Mouse (Mus musculus): ENCODE data around the gene Gps1. TPM values are rescaled to one million over a fixed set of nuclear protein-coding genes. Genes with fewer than 3 reads are reported as not detected.

Gps1 gene
- polyA plus RNA-seq (2015; fragmentation: Nextera tagmentation; extraction: Ambion mirVana): 272 and 305 TPM in 2 replicates

- peaks cover 24% of the 10 kb centered on the region for H3K36me3 ChIP-seq (ENCODE audit: control insufficient read depth, insufficient read depth, low read length)
- peak within 1 kb of the TSS; percentile 99 for H3K4me2 ChIP-seq (ENCODE audit: low read length)
- peak within 1 kb of the TSS; percentile 86 for H3K27ac ChIP-seq (ENCODE audit: low read depth, low read length)
These were observed at the start of gene Gps1, which contains the start of gene Rfng for GRCm38 (mm10) chr11:120784064-120784791. Gene Gps1, plus strand, starts transcription at chr11:120784272. Gene Rfng, minus strand, starts transcription at chr11:120784207.

GRCm38 (mm10) chr11:120736424-120736823 is 47.6 kb upstream of the Gps1 start:
- no peak for ATAC-seq
- Histone ChIP-seq H3K4me2 (ENCODE audit: low read length) (no peak overlapping the region), H3K4me1 (ENCODE audit: control insufficient read depth, insufficient read depth, low read depth, low read length) (no peaks in the 10 kb centered on the region), H3K27me3 (replicated peaks; ENCODE audit: control insufficient read depth, insufficient read depth, low read length) (peaks cover 2% of the 10 kb centered on the region; the same call in 1 of the 2 replicates), H3K36me3 (ENCODE audit: control insufficient read depth, insufficient read depth, low read length) (no peaks in the 10 kb centered on the region), H3K27ac (ENCODE audit: low read depth, low read length) (no peak overlapping the region), H3K9me3 (ENCODE audit: control insufficient read depth, low read length) (no peaks in the 10 kb centered on the region), H3K4me3 (ENCODE audit: low read length) (no peak overlapping the region), H3K9ac (ENCODE audit: low read depth, low read length) (no peak overlapping the region)
- WGBS: 81% methylated on average over 6 of the region's 6 CpGs

More at GRCm38 (mm10) chr11:120784064-120784791, at the start of gene Gps1, which contains the start of gene Rfng:
- peak within 1 kb of the TSS; percentile 93 for H3K9ac ChIP-seq (ENCODE audit: low read depth, low read length)
- H3K4me3 ChIP-seq (ENCODE audit: low read length): peak within 1 kb of the TSS; percentile 99
- no peaks in the 10 kb centered on the region for H3K9me3 ChIP-seq (ENCODE audit: control insufficient read depth, low read length)
- H3K27me3 ChIP-seq (replicated peaks; ENCODE audit: control insufficient read depth, insufficient read depth, low read length): no peaks in the 10 kb centered on the region
- peaks cover 18% of the 10 kb centered on the region for H3K4me1 ChIP-seq (ENCODE audit: control insufficient read depth, insufficient read depth, low read depth, low read length)
- WGBS: under 1% methylated on average over 73 of the region's 107 CpGs
- peak; percentile 88 for ATAC-seq

GRCm38 (mm10) chr11:120740981-120741380 is 43.1 kb upstream of the Gps1 start:
- no peaks in the 10 kb centered on the region for H3K4me1 ChIP-seq (ENCODE audit: control insufficient read depth, insufficient read depth, low read depth, low read length)
- H3K4me2 ChIP-seq (ENCODE audit: low read length): no peak overlapping the region
- WGBS: 92% methylated on average over 5 of the region's 5 CpGs
- H3K9ac ChIP-seq (ENCODE audit: low read depth, low read length): no peak overlapping the region
- no peak for ATAC-seq
- no peaks in the 10 kb centered on the region for H3K27me3 ChIP-seq (replicated peaks; ENCODE audit: control insufficient read depth, insufficient read depth, low read length)
- no peak overlapping the region for H3K27ac ChIP-seq (ENCODE audit: low read depth, low read length)
- H3K36me3 ChIP-seq (ENCODE audit: control insufficient read depth, insufficient read depth, low read length): no peaks in the 10 kb centered on the region
- no peak overlapping the region for H3K4me3 ChIP-seq (ENCODE audit: low read length)
- H3K9me3 ChIP-seq (ENCODE audit: control insufficient read depth, low read length): no peaks in the 10 kb centered on the region

GRCm38 (mm10) chr11:120744121-120744701 is 39.9 kb upstream of the Gps1 start:
- Histone ChIP-seq H3K9ac (ENCODE audit: low read depth, low read length) (no peak overlapping the region), H3K4me3 (ENCODE audit: low read length) (no peak overlapping the region), H3K36me3 (ENCODE audit: control insufficient read depth, insufficient read depth, low read length) (no peaks in the 10 kb centered on the region), H3K27me3 (replicated peaks; ENCODE audit: control insufficient read depth, insufficient read depth, low read length) (no peaks in the 10 kb centered on the region), H3K9me3 (ENCODE audit: control insufficient read depth, low read length) (no peaks in the 10 kb centered on the region), H3K27ac (ENCODE audit: low read depth, low read length) (no peak overlapping the region), H3K4me1 (ENCODE audit: control insufficient read depth, insufficient read depth, low read depth, low read length) (no peaks in the 10 kb centered on the region), H3K4me2 (ENCODE audit: low read length) (no peak overlapping the region)
- ATAC-seq: no peak
- 78% methylated on average over 7 of the region's 7 CpGs for WGBS

- Histone ChIP-seq H3K27ac (ENCODE audit: low read depth, low read length) (no peak overlapping the region), H3K9me3 (ENCODE audit: control insufficient read depth, low read length) (no peaks in the 10 kb centered on the region), H3K36me3 (ENCODE audit: control insufficient read depth, insufficient read depth, low read length) (no peaks in the 10 kb centered on the region), H3K27me3 (replicated peaks; ENCODE audit: control insufficient read depth, insufficient read depth, low read length) (no peaks in the 10 kb centered on the region), H3K9ac (ENCODE audit: low read depth, low read length) (no peak overlapping the region), H3K4me2 (ENCODE audit: low read length) (no peak overlapping the region), H3K4me3 (ENCODE audit: low read length) (no peak overlapping the region), H3K4me1 (ENCODE audit: control insufficient read depth, insufficient read depth, low read depth, low read length) (no peaks in the 10 kb centered on the region)
- ATAC-seq: no peak
- 88% methylated on average over 4 of the region's 4 CpGs for WGBS
These were observed 36.1 kb upstream of the Gps1 start for GRCm38 (mm10) chr11:120747974-120748373.

- WGBS: 61% methylated on average over 8 of the region's 8 CpGs
- H3K4me2 ChIP-seq (ENCODE audit: low read length): no peak overlapping the region
- no peak overlapping the region for H3K4me3 ChIP-seq (ENCODE audit: low read length)
- no peak overlapping the region for H3K9ac ChIP-seq (ENCODE audit: low read depth, low read length)
- H3K4me1 ChIP-seq (ENCODE audit: control insufficient read depth, insufficient read depth, low read depth, low read length): no peaks in the 10 kb centered on the region
- no peaks in the 10 kb centered on the region for H3K36me3 ChIP-seq (ENCODE audit: control insufficient read depth, insufficient read depth, low read length)
- H3K27me3 ChIP-seq (replicated peaks; ENCODE audit: control insufficient read depth, insufficient read depth, low read length): no peaks in the 10 kb centered on the region
- H3K27ac ChIP-seq (ENCODE audit: low read depth, low read length): no peak overlapping the region
- no peaks in the 10 kb centered on the region for H3K9me3 ChIP-seq (ENCODE audit: control insufficient read depth, low read length)
- ATAC-seq: no peak
These were observed 34.6 kb upstream of the Gps1 start for GRCm38 (mm10) chr11:120749430-120749829.

- H3K27ac ChIP-seq (ENCODE audit: low read depth, low read length): no peak overlapping the region
- no peaks in the 10 kb centered on the region for H3K9me3 ChIP-seq (ENCODE audit: control insufficient read depth, low read length)
- H3K4me2 ChIP-seq (ENCODE audit: low read length): no peak overlapping the region
- no peak overlapping the region for H3K9ac ChIP-seq (ENCODE audit: low read depth, low read length)
- ATAC-seq: no peak
- no peaks in the 10 kb centered on the region for H3K36me3 ChIP-seq (ENCODE audit: control insufficient read depth, insufficient read depth, low read length)
- no peaks in the 10 kb centered on the region for H3K4me1 ChIP-seq (ENCODE audit: control insufficient read depth, insufficient read depth, low read depth, low read length)
- no peaks in the 10 kb centered on the region for H3K27me3 ChIP-seq (replicated peaks; ENCODE audit: control insufficient read depth, insufficient read depth, low read length)
- H3K4me3 ChIP-seq (ENCODE audit: low read length): no peak overlapping the region
- WGBS: 75% methylated on average over 4 of the region's 4 CpGs
These were observed 32.5 kb upstream of the Gps1 start for GRCm38 (mm10) chr11:120751606-120752005.

- H3K9ac ChIP-seq (ENCODE audit: low read depth, low read length): no peak overlapping the region
- no peak overlapping the region for H3K27ac ChIP-seq (ENCODE audit: low read depth, low read length)
- no peaks in the 10 kb centered on the region for H3K4me1 ChIP-seq (ENCODE audit: control insufficient read depth, insufficient read depth, low read depth, low read length)
- H3K9me3 ChIP-seq (ENCODE audit: control insufficient read depth, low read length): peaks cover 12% of the 10 kb centered on the region
- ATAC-seq: no peak
- no peaks in the 10 kb centered on the region for H3K36me3 ChIP-seq (ENCODE audit: control insufficient read depth, insufficient read depth, low read length)
- no peak overlapping the region for H3K4me2 ChIP-seq (ENCODE audit: low read length)
- WGBS: 90% methylated on average over 9 of the region's 9 CpGs
- no peak overlapping the region for H3K4me3 ChIP-seq (ENCODE audit: low read length)
- H3K27me3 ChIP-seq (replicated peaks; ENCODE audit: control insufficient read depth, insufficient read depth, low read length): no peaks in the 10 kb centered on the region; the same call in none of the 2 replicates
These were observed 23.8 kb upstream of the Gps1 start for GRCm38 (mm10) chr11:120760236-120760635.

- WGBS: 75% methylated on average over 14 of the region's 14 CpGs
- Histone ChIP-seq H3K4me3 (ENCODE audit: low read length) (no peak overlapping the region), H3K4me2 (ENCODE audit: low read length) (no peak overlapping the region), H3K36me3 (ENCODE audit: control insufficient read depth, insufficient read depth, low read length) (no peaks in the 10 kb centered on the region), H3K27ac (ENCODE audit: low read depth, low read length) (no peak overlapping the region), H3K9me3 (ENCODE audit: control insufficient read depth, low read length) (peaks cover 12% of the 10 kb centered on the region), H3K27me3 (replicated peaks; ENCODE audit: control insufficient read depth, insufficient read depth, low read length) (no peaks in the 10 kb centered on the region; the same call in none of the 2 replicates), H3K4me1 (ENCODE audit: control insufficient read depth, insufficient read depth, low read depth, low read length) (no peaks in the 10 kb centered on the region), H3K9ac (ENCODE audit: low read depth, low read length) (no peak overlapping the region)
- ATAC-seq: no peak
These were observed 22.0 kb upstream of the Gps1 start for GRCm38 (mm10) chr11:120761811-120762671.
